Comparison of ENCODE assay signal across 27 mouse cellular contexts in the genomic region with DNA sequence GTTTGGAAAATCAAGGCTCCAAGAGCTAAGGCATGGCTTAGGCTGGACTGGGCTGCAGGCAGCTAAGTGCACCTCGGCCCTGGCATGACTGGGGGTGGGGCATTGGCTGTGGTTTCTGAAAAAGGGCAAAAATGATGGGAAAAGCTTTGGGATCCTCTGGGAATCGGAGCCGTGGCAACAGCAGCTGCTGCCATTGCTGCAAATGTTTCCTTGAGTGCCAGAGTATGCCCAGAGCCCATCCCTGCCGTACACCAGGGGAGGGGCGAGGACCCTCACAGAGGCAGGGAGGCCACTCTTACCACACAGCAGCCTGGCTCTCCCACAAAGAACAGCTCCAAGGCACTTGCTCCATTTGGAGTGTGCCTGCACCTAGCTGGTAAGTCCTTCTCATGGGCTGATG. TPM values are rescaled to one million over a fixed set of nuclear protein-coding genes. Genes with fewer than 3 reads are reported as not detected.
DNase-seq lines count a peak whose midpoint lies in the region; ATAC-seq and TF ChIP-seq lines count a peak whose summit lies in the region.
"Had no signal": no experiment of that assay in that cellular context is flagged by ENCODE, and none has a peak within 500 bp of the region (broad histone marks: within the 10 kb centered on the region; RNA-seq: fewer than 3 reads in every experiment).

Gene Trpv1 (plus strand): TSS at position 301 of the 400 bp plus-strand sequence.

- no peak for ATAC-seq in midbrain, embryonic 14.5 days (ENCODE audit: low FRiP score, low TSS enrichment)
- no peak for ATAC-seq in midbrain, postnatal 0 days (ENCODE audit: low FRiP score)
- peak; percentile 49; the same call in 1 of the 2 replicates for ATAC-seq in neural tube, embryonic 14.5 days (ENCODE audit: low read depth)
- ATAC-seq: activated CD4-positive, CD25-positive, alpha-beta regulatory T cell, adult 4 months; CD4-positive, CD25-positive, alpha-beta regulatory T cell, adult 4 months; forebrain, embryonic 13.5 days; forebrain, embryonic 15.5 days; forebrain, postnatal 0 days; Patski had no signal

- H3K27me3 ChIP-seq in midbrain, embryonic 14.5 days (ENCODE audit: control insufficient read depth, insufficient read depth, low read length) = no peaks in the 10 kb centered on the region
- H3K27me3 ChIP-seq in midbrain, postnatal 0 days (ENCODE audit: insufficient read depth, low read length) = no peaks in the 10 kb centered on the region
- H3K27me3 ChIP-seq in neural tube, embryonic 14.5 days (ENCODE audit: control insufficient read depth, insufficient read depth, low read length) = no peaks in the 10 kb centered on the region
- H3K27me3 ChIP-seq: embryonic facial prominence, embryonic 12.5 days; forebrain, embryonic 13.5 days; forebrain, embryonic 15.5 days; Patski had no signal

- intact Hi-C loops in left cerebral cortex, postnatal 4 days (cut with DNase I) = no loop called here

- WGBS in midbrain, embryonic 14.5 days = 77% methylated on average over 5 of the region's 5 CpGs
- WGBS in midbrain, postnatal 0 days = 78% methylated on average over 5 of the region's 5 CpGs
- WGBS in neural tube, embryonic 14.5 days = 79% methylated on average over 5 of the region's 5 CpGs

- H3K4me1 ChIP-seq in midbrain, embryonic 14.5 days (ENCODE audit: control insufficient read depth, insufficient read depth, low read length) = no peaks in the 10 kb centered on the region
- H3K4me1 ChIP-seq in midbrain, postnatal 0 days (ENCODE audit: insufficient read depth, low read length) = no peaks in the 10 kb centered on the region
- H3K4me1 ChIP-seq in neural tube, embryonic 14.5 days (ENCODE audit: control insufficient read depth, insufficient read depth, low read length) = no peaks in the 10 kb centered on the region
- H3K4me1 ChIP-seq: embryonic facial prominence, embryonic 12.5 days; forebrain, embryonic 13.5 days; forebrain, embryonic 15.5 days had no signal

- no peaks in the 10 kb centered on the region for H3K9me3 ChIP-seq in midbrain, embryonic 14.5 days (ENCODE audit: control insufficient read depth, low read length)
- H3K9me3 ChIP-seq in midbrain, postnatal 0 days (ENCODE audit: low read length) = no peaks in the 10 kb centered on the region
- no peaks in the 10 kb centered on the region for H3K9me3 ChIP-seq in neural tube, embryonic 14.5 days (ENCODE audit: control insufficient read depth, low read length)
- H3K9me3 ChIP-seq: embryonic facial prominence, embryonic 10.5 days; embryonic facial prominence, embryonic 12.5 days; forebrain, embryonic 15.5 days; G1E had no signal

- no peaks in the 10 kb centered on the region for H3K36me3 ChIP-seq in midbrain, embryonic 14.5 days (ENCODE audit: control insufficient read depth, insufficient read depth, low read length)
- H3K36me3 ChIP-seq in midbrain, postnatal 0 days (ENCODE audit: insufficient read depth, low read length) = no peaks in the 10 kb centered on the region
- H3K36me3 ChIP-seq in neural tube, embryonic 14.5 days (ENCODE audit: control insufficient read depth, insufficient read depth, low read length) = no peaks in the 10 kb centered on the region
- H3K36me3 ChIP-seq: embryonic facial prominence, embryonic 10.5 days; embryonic facial prominence, embryonic 12.5 days; forebrain, embryonic 15.5 days; G1E had no signal

- H3K4me2 ChIP-seq in midbrain, embryonic 14.5 days (ENCODE audit: low read length) = no peak within 1 kb of the TSS
- H3K4me2 ChIP-seq in midbrain, postnatal 0 days (ENCODE audit: low read depth, low read length, poor library complexity, severe bottlenecking) = no peak within 1 kb of the TSS
- H3K4me2 ChIP-seq in neural tube, embryonic 14.5 days (ENCODE audit: low read depth, low read length) = no peak within 1 kb of the TSS
- H3K4me2 ChIP-seq: embryonic facial prominence, embryonic 12.5 days; forebrain, embryonic 13.5 days; forebrain, embryonic 15.5 days had no signal

- no peak within 1 kb of the TSS for H3K4me3 ChIP-seq in midbrain, embryonic 14.5 days (replicated peaks; ENCODE audit: low read depth, low read length)
- H3K4me3 ChIP-seq in midbrain, postnatal 0 days (ENCODE audit: low read depth, low read length) = no peak within 1 kb of the TSS
- H3K4me3 ChIP-seq in neural tube, embryonic 14.5 days (ENCODE audit: low read depth, low read length) = no peak within 1 kb of the TSS
- H3K4me3 ChIP-seq: embryonic facial prominence, embryonic 10.5 days; embryonic facial prominence, embryonic 12.5 days; forebrain, embryonic 13.5 days; forebrain, embryonic 15.5 days had no signal

- no peak within 1 kb of the TSS for H3K27ac ChIP-seq in midbrain, embryonic 14.5 days (replicated peaks; ENCODE audit: low read depth, low read length)
- no peak within 1 kb of the TSS for H3K27ac ChIP-seq in midbrain, postnatal 0 days (ENCODE audit: low read depth, low read length)
- no peak within 1 kb of the TSS for H3K27ac ChIP-seq in neural tube, embryonic 14.5 days (ENCODE audit: low read depth, low read length)
- H3K27ac ChIP-seq: embryonic facial prominence, embryonic 10.5 days; embryonic facial prominence, embryonic 12.5 days; forebrain, embryonic 13.5 days; forebrain, embryonic 15.5 days had no signal

- peak; percentile 24 for DNase-seq in adrenal gland, postnatal 10 days
- no peak for DNase-seq in adrenal gland, postnatal 14 days
- DNase-seq in left cerebral cortex, postnatal 4 days = peak; percentile 8
- DNase-seq in left cerebral cortex, adult 8-10 months (ENCODE audit: low spot score in 2 of 2) = no peak
- peak; percentile 2 for DNase-seq in midbrain, embryonic 14.5 days
- no peak for DNase-seq in midbrain, postnatal 0 days (ENCODE audit: low spot score)
- no peak for DNase-seq in neural tube, embryonic 10.5 days (ENCODE audit: extremely low spot score, low spot score)
- DNase-seq: adrenal gland, adult 2 months; adrenal gland, postnatal 25 days; B cell, adult 2 months; cerebellum, adult 11 months; cerebellum, adult 18-20 months; cerebellum, adult 8-10 months; cerebellum, adult 9-11 months; cerebellum, postnatal 14 days; cerebellum, postnatal 36 days; forebrain, postnatal 0 days had no signal

- H3K9ac ChIP-seq in midbrain, embryonic 14.5 days (replicated peaks; ENCODE audit: low read length) = no peak within 1 kb of the TSS
- H3K9ac ChIP-seq in midbrain, postnatal 0 days (replicated peaks; ENCODE audit: low read length, poor library complexity, severe bottlenecking) = no peak within 1 kb of the TSS
- H3K9ac ChIP-seq in neural tube, embryonic 14.5 days (replicated peaks; ENCODE audit: low read depth, low read length) = no peak within 1 kb of the TSS
- H3K9ac ChIP-seq: embryonic facial prominence, embryonic 12.5 days; forebrain, embryonic 13.5 days; forebrain, embryonic 15.5 days; forebrain, postnatal 0 days had no signal

- no peak for TF ChIP-seq CTCF in midbrain, postnatal 0 days (IDR thresholded peaks at IDR 0.05)

RNA-seq across cellular contexts. Expression of gene Trpv1, which starts in this region (rescaled TPM):
- under 1 TPM; 0.15 to 0.24 TPM for total RNA-seq in adrenal gland, postnatal 10 days (2021)
- total RNA-seq in adrenal gland, postnatal 14 days (2021) = 0.15 TPM in 1 of 2 replicates, not detected in the other
- under 1 TPM; 0.46 to 0.82 TPM for total RNA-seq in left cerebral cortex, postnatal 4 days (2021)
- total RNA-seq in left cerebral cortex, adult 8-10 months (2022) = under 1 TPM in 1 of 4 experiments, not detected in 3; 0.16 TPM
- 0.50 TPM in 1 of 2 replicates, not detected in the other for polyA plus RNA-seq in midbrain, embryonic 14.5 days (2014; fragmentation: Nextera tagmentation; extraction: Ambion mirVana)
- total RNA-seq in midbrain, postnatal 0 days (2014; rRNA removed) = 0.33 and 0.42 TPM in 2 replicates
- 0.31 and 0.47 TPM in 2 replicates for polyA plus RNA-seq in midbrain, postnatal 0 days (2015; fragmentation: Nextera tagmentation; extraction: Ambion mirVana)
- polyA plus RNA-seq in neural tube, embryonic 14.5 days (2014; fragmentation: Nextera tagmentation; extraction: Ambion mirVana) = 5.1 TPM in 1 of 2 replicates, not detected in the other
- total RNA-seq: G1E had no signal
- polyA plus RNA-seq: activated CD4-positive, CD25-positive, alpha-beta regulatory T cell, adult 4 months; CD4-positive, CD25-positive, alpha-beta regulatory T cell, adult 4 months; embryonic facial prominence, embryonic 10.5 days; forebrain, embryonic 11.5 days; forebrain, embryonic 13.5 days; G1E; Patski had no signal

Comparison
In these comparisons a context has a peak if more than half of its experiments do, and no peak if none do; other contexts are left out.
1. Peak in DNase-seq in adrenal gland, postnatal 10 days; RNA of the gene not detected or under 1 TPM.
2. Peak in DNase-seq in left cerebral cortex, postnatal 4 days; RNA of the gene not detected or under 1 TPM.
3. Peak in DNase-seq in midbrain, embryonic 14.5 days; RNA of the gene not detected or under 1 TPM.